16 mouse cellular contexts compared by ENCODE assay signal in genomic region chr2:34899682-34900081, GRCm38 (mm10). TPM values are rescaled to one million over a fixed set of nuclear protein-coding genes. Genes with fewer than 3 reads are reported as not detected.
DNase-seq lines count a peak whose midpoint lies in the region.
"Had no signal": no experiment of that assay in that cellular context is flagged by ENCODE, and none has a peak within 500 bp of the region (broad histone marks: within the 10 kb centered on the region; RNA-seq: fewer than 3 reads in every experiment).

No protein-coding gene starts in this region.

- peak; percentile 17 to 21 for DNase-seq in cerebellum, adult 18-20 months
- no peak for DNase-seq in cerebellum, postnatal 4 days (ENCODE audit: low spot score in 2 of 2)
- DNase-seq in gastrocnemius, postnatal 25 days, result peak; percentile 29
- DNase-seq in gastrocnemius, postnatal 14 days, result no peak
- peak; percentile 52 to 59 for DNase-seq in cerebellum, postnatal 10 days
- peak; percentile 52 for DNase-seq in skeletal muscle tissue, adult 2 months (ENCODE audit: low read depth, low spot score)
- no peak for DNase-seq in ovary, postnatal 14 days (ENCODE audit: low spot score)
- DNase-seq: forebrain, postnatal 0 days; kidney, adult 2 months; kidney, postnatal 36 days; lung, postnatal 36 days; thymus, adult 2 months; thymus, postnatal 36 days had no signal

- intact Hi-C loops in gastrocnemius, postnatal 14 days (cut with DNase I; ENCODE audit: low total_unique reads), result no loop called here

RNA-seq across cellular contexts. Expression of gene Phf19, which starts 14.1 kb away (rescaled TPM):
- 1 to 10 TPM in 1 of 2 experiments, under 1 TPM in 1; 0.91 to 1.3 TPM for total RNA-seq in gastrocnemius, postnatal 25 days (2021)
- total RNA-seq in gastrocnemius, postnatal 14 days (2021), result 1 to 10 TPM; 1.7 to 2.1 TPM

RNA-seq across cellular contexts. Expression of gene Psmd5, which starts 24.9 kb away (rescaled TPM):
- total RNA-seq in gastrocnemius, postnatal 25 days (2021), result 10 to 100 TPM in 1 of 2 experiments, 1 to 10 TPM in 1; 8.2 to 13.3 TPM
- 10 to 100 TPM; 13.5 to 13.8 TPM for total RNA-seq in gastrocnemius, postnatal 14 days (2021)

RNA-seq across cellular contexts. Expression of gene Cutal, which starts 25.5 kb away (rescaled TPM):
- under 1 TPM; 0.38 TPM for total RNA-seq in gastrocnemius, postnatal 25 days (2021)
- total RNA-seq in gastrocnemius, postnatal 14 days (2021), result under 1 TPM; 0.29 to 0.49 TPM
- total RNA-seq: granulocyte monocyte progenitor cell, adult 5-6 weeks; megakaryocyte, adult 5-6 weeks; MEL had no signal

Comparison
In these comparisons a context has a peak if more than half of its experiments do, and no peak if none do; other contexts are left out.
1. DNase-seq: peak in cerebellum, adult 18-20 months (2 of 2), gastrocnemius, postnatal 25 days (single experiment), cerebellum, postnatal 10 days (2 of 2) and skeletal muscle tissue, adult 2 months (single experiment); none in cerebellum, postnatal 4 days (0 of 2), gastrocnemius, postnatal 14 days (single experiment) and ovary, postnatal 14 days (single experiment).